Mouse (Mus musculus) myocyte (in vitro differentiated cells): ENCODE data around the gene Slc12a6. TPM values are rescaled to one million over a fixed set of nuclear protein-coding genes. Genes with fewer than 3 reads are reported as not detected.

Source experiments
- H3K27me3 ChIP-seq: one replicate; pipeline ENCODE4 v1.6.1; 2011; ENCODE audit not compliant: control insufficient read depth, insufficient read depth, insufficient read length
- H3K36me3 ChIP-seq: one replicate; pipeline ENCODE4 v1.6.1; 2011; ENCODE audit not compliant: control insufficient read depth, insufficient read depth
- H3K4me2 ChIP-seq: one replicate; pipeline ENCODE4 v1.6.1; 2011; ENCODE audit warnings: low read depth, control low read depth
- H3K4me3 ChIP-seq: one replicate; pipeline ENCODE4 v1.5.1; 2011; ENCODE audit warnings: mild to moderate bottlenecking, control low read depth, moderate library complexity
- H3K79me2 ChIP-seq: one replicate; pipeline ENCODE4 v1.6.1; 2011; ENCODE audit not compliant: control insufficient read depth, insufficient read depth
- H3ac ChIP-seq: one replicate; pipeline ENCODE4 v1.6.1; 2011; ENCODE audit not compliant: control insufficient read depth, insufficient read length
- CEBPB ChIP-seq: IDR thresholded peaks from 2 replicates; pipeline ENCODE4 v1.6.1; 2011; ENCODE audit warnings: mild to moderate bottlenecking, moderate library complexity; ENCODE audit not compliant: poor library complexity, insufficient read depth, severe bottlenecking
- E2F4 ChIP-seq: IDR thresholded peaks from one replicate; pipeline ENCODE4 v1.6.1; 2011; ENCODE audit warnings: mild to moderate bottlenecking, control low read depth, moderate library complexity; ENCODE audit not compliant: insufficient read depth
- MAX ChIP-seq: IDR thresholded peaks from one replicate; pipeline ENCODE4 v1.6.1; 2011; ENCODE audit warnings: low read depth, mild to moderate bottlenecking, control low read depth
- MYOD1 ChIP-seq, 3 experiments: IDR thresholded peaks; one replicate each; pipeline ENCODE4 v1.6.1; 2011; ENCODE audit warnings: control low read depth in 2 of 3, low read depth in 2 of 3, mild to moderate bottlenecking in 2 of 3, moderate library complexity in 1 of 3; ENCODE audit not compliant: insufficient read length in 2 of 3, control insufficient read depth in 1 of 3
- MYOG ChIP-seq, 3 experiments: IDR thresholded peaks; one replicate each; pipeline ENCODE4 v1.6.1; 2011; ENCODE audit warnings: control low read depth in 2 of 3, low read depth in 2 of 3, mild to moderate bottlenecking in 2 of 3; ENCODE audit not compliant: insufficient read length in 2 of 3, control insufficient read depth in 1 of 3, insufficient read depth in 1 of 3
- POLR2A ChIP-seq: IDR thresholded peaks from one replicate; pipeline ENCODE4 v1.6.1; 2011; ENCODE audit warnings: low read depth, mild to moderate bottlenecking, control low read depth, moderate library complexity; ENCODE audit not compliant: insufficient read length
- POLR2AphosphoS2 ChIP-seq: IDR thresholded peaks from one replicate; pipeline ENCODE4 v1.6.1; 2011; ENCODE audit warnings: low read depth, control low read depth; ENCODE audit not compliant: insufficient read length
- REST ChIP-seq: IDR thresholded peaks from one replicate; pipeline ENCODE4 v1.6.1; 2011; ENCODE audit warnings: mild to moderate bottlenecking, control low read depth, moderate library complexity; ENCODE audit not compliant: insufficient read depth, insufficient read length
- SRF ChIP-seq: IDR thresholded peaks from one replicate; pipeline ENCODE4 v1.6.1; 2011; ENCODE audit warnings: low read depth; ENCODE audit not compliant: control insufficient read depth, insufficient read length
- TCF12 ChIP-seq: IDR thresholded peaks from one replicate; pipeline ENCODE4 v1.6.1; 2011; ENCODE audit warnings: mild to moderate bottlenecking, control low read depth; ENCODE audit not compliant: poor library complexity, insufficient read depth, severe bottlenecking
- TCF3 ChIP-seq: IDR thresholded peaks from one replicate; pipeline ENCODE4 v1.6.1; 2011; ENCODE audit warnings: low read depth, control low read depth; ENCODE audit not compliant: insufficient read length
- USF1 ChIP-seq: IDR thresholded peaks from one replicate; pipeline ENCODE4 v1.6.1; 2011; ENCODE audit warnings: low read depth, mild to moderate bottlenecking, control low read depth, moderate library complexity
- polyA plus RNA-seq: library from polyadenylated mRNA; unstranded; fragments of >200 nt; fragmentation: generic; extraction: Trizol; gene quantifications from one replicate; pipeline ENCODE4 v1.2.1, GENCODE M21; 2012; ENCODE audit warnings: missing spikeins

Slc12a6 gene
- polyA plus RNA-seq, 1 experiment, result 7.0 TPM

- H3K4me3 ChIP-seq, result no peak overlapping the region
- no peak overlapping the region for H3ac ChIP-seq
- no peaks in the 10 kb centered on the region for H3K36me3 ChIP-seq
- TF ChIP-seq REST, result no peak
- no peak for TF ChIP-seq POLR2AphosphoS2
- no peak for TF ChIP-seq POLR2A
- no peak for TF ChIP-seq TCF3
- TF ChIP-seq MYOG (IDR thresholded peaks at IDR 0.05; ENCODE audit: control insufficient read depth in 1 of 3, insufficient read depth in 1 of 3, insufficient read length in 2 of 3, low read depth in 2 of 3), result no peak
- TF ChIP-seq CEBPB, result no peak
- no peak for TF ChIP-seq SRF
- no peak for TF ChIP-seq MYOD1 (IDR thresholded peaks at IDR 0.05; ENCODE audit: control insufficient read depth in 1 of 3, insufficient read length in 2 of 3, low read depth in 2 of 3)
- no peak for TF ChIP-seq MAX
- no peak for TF ChIP-seq E2F4
- no peak for TF ChIP-seq TCF12
- no peak for TF ChIP-seq USF1
- no peak overlapping the region for H3K4me2 ChIP-seq
- no peaks in the 10 kb centered on the region for H3K27me3 ChIP-seq
- peaks cover 98% of the 10 kb centered on the region for H3K79me2 ChIP-seq
These were observed 131.0 kb downstream of the Slc12a6 start for GRCm38 (mm10) chr2:112396649-112397048.

- no peaks in the 10 kb centered on the region for H3K27me3 ChIP-seq
- no peak overlapping the region for H3K4me3 ChIP-seq
- H3K36me3 ChIP-seq, result peaks cover 55% of the 10 kb centered on the region
- TF ChIP-seq REST (no peak), MAX (no peak), MYOG (IDR thresholded peaks at IDR 0.05; ENCODE audit: control insufficient read depth in 1 of 3, insufficient read depth in 1 of 3, insufficient read length in 2 of 3, low read depth in 2 of 3) (no peak), CEBPB (no peak), MYOD1 (IDR thresholded peaks at IDR 0.05; ENCODE audit: control insufficient read depth in 1 of 3, insufficient read length in 2 of 3, low read depth in 2 of 3) (no peak), USF1 (no peak), POLR2AphosphoS2 (no peak), TCF12 (no peak), SRF (no peak), E2F4 (no peak), POLR2A (no peak), TCF3 (no peak)
- H3K79me2 ChIP-seq, result peaks cover 32% of the 10 kb centered on the region
- H3ac ChIP-seq, result no peak overlapping the region
- no peak overlapping the region for H3K4me2 ChIP-seq
These were observed 141.4 kb downstream of the Slc12a6 start for GRCm38 (mm10) chr2:112407030-112407429.

Other genes with a start within 250 kb of the Slc12a6 start
- not detected for gene Olfr1311, start 241.4 kb upstream of the Slc12a6 start, polyA plus RNA-seq
- gene Olfr1312, start 215.6 kb upstream of the Slc12a6 start, polyA plus RNA-seq, result not detected
- not detected for gene Olfr1313, start 188.0 kb upstream of the Slc12a6 start, polyA plus RNA-seq
- gene Olfr1314, start 169.0 kb upstream of the Slc12a6 start, polyA plus RNA-seq, result not detected
- gene Olfr1315-ps1, start 150.4 kb upstream of the Slc12a6 start, polyA plus RNA-seq, result not detected
- gene Olfr1316, start 130.8 kb upstream of the Slc12a6 start, polyA plus RNA-seq, result not detected
- gene Olfr1317, start 125.5 kb upstream of the Slc12a6 start, polyA plus RNA-seq, result not detected
- gene Olfr1318, start 111.6 kb upstream of the Slc12a6 start, polyA plus RNA-seq, result not detected
- 32.8 TPM for gene Lpcat4, start 26.4 kb upstream of the Slc12a6 start, polyA plus RNA-seq
- gene Nutm1, start 6.5 kb upstream of the Slc12a6 start, polyA plus RNA-seq, result not detected
- gene Nop10, start 3.9 kb upstream of the Slc12a6 start, polyA plus RNA-seq, result 129 TPM
- gene Gm21985, start 489 bp downstream of the Slc12a6 start, polyA plus RNA-seq, result not detected
- gene Emc4, start 102.2 kb downstream of the Slc12a6 start, polyA plus RNA-seq, result 184 TPM
- gene Katnbl1, start 113.4 kb downstream of the Slc12a6 start, polyA plus RNA-seq, result 9.0 TPM
- gene Emc7, start 189.2 kb downstream of the Slc12a6 start, polyA plus RNA-seq, result 19.8 TPM
- gene Chrm5, start 214.9 kb downstream of the Slc12a6 start, polyA plus RNA-seq, result not detected
- 11.8 TPM for gene Aven, start 227.1 kb downstream of the Slc12a6 start, polyA plus RNA-seq